Mouse (Mus musculus): ENCODE measurements at regions not wholly inside any gene's neighbourhood (a gene's known extent, or its start where the extent isn't known, plus 50 kb on each side); places are given as distances from the start of the nearest gene placed in this dataset.

- no peak for DNase-seq
Measured at GRCm38 (mm10) chr11:113032487-113033228, 250.6 kb downstream of the Sox9 start.

GRCm38 (mm10) chr11:113034911-113035310 lies 252.9 kb downstream of the Sox9 start:
- no peak for DNase-seq

GRCm38 (mm10) chr11:113037736-113038135 lies 255.7 kb downstream of the Sox9 start:
- no peak for DNase-seq

- no peak for DNase-seq
Measured at GRCm38 (mm10) chr11:113042710-113043109, 260.7 kb downstream of the Sox9 start.

GRCm38 (mm10) chr11:113046200-113047051 lies 264.4 kb downstream of the Sox9 start:
- DNase-seq, result no peak

- DNase-seq, result no peak
Measured at GRCm38 (mm10) chr11:113048158-113048557, 266.1 kb downstream of the Sox9 start.

- no peak for DNase-seq
Measured at GRCm38 (mm10) chr11:113049593-113049992, 267.6 kb downstream of the Sox9 start.

- DNase-seq, result no peak
Measured at GRCm38 (mm10) chr11:113052536-113052935, 270.5 kb downstream of the Sox9 start.

GRCm38 (mm10) chr11:113056042-113056632 lies 274.1 kb downstream of the Sox9 start:
- no peak for DNase-seq

- no peak for DNase-seq
Measured at GRCm38 (mm10) chr11:113056824-113057223, 274.8 kb downstream of the Sox9 start.

GRCm38 (mm10) chr11:113070365-113070764 lies 288.3 kb downstream of the Sox9 start:
- no peak for DNase-seq

GRCm38 (mm10) chr11:113071942-113072341 lies 289.9 kb downstream of the Sox9 start:
- DNase-seq, result no peak

GRCm38 (mm10) chr11:113074328-113074727 lies 292.3 kb downstream of the Sox9 start:
- DNase-seq, result no peak

- no peak for DNase-seq
Measured at GRCm38 (mm10) chr11:113076371-113076770, 294.3 kb downstream of the Sox9 start.

- DNase-seq, result no peak
Measured at GRCm38 (mm10) chr11:113080311-113080710, 298.3 kb downstream of the Sox9 start.

GRCm38 (mm10) chr11:113084442-113084841 lies 302.4 kb downstream of the Sox9 start:
- no peak for DNase-seq

- no peak for DNase-seq
Measured at GRCm38 (mm10) chr11:113085556-113085955, 303.5 kb downstream of the Sox9 start.

- no peak for DNase-seq
Measured at GRCm38 (mm10) chr11:113087084-113087483, 305.1 kb downstream of the Sox9 start.

- no peak for DNase-seq
Measured at GRCm38 (mm10) chr11:113089637-113090351, 307.8 kb downstream of the Sox9 start.

- no peak for DNase-seq
Measured at GRCm38 (mm10) chr11:113091901-113092568, 310.0 kb downstream of the Sox9 start.

GRCm38 (mm10) chr11:113093895-113094445 lies 311.9 kb downstream of the Sox9 start:
- DNase-seq, result no peak

- no peak for DNase-seq
Measured at GRCm38 (mm10) chr11:113095625-113096024, 313.6 kb downstream of the Sox9 start.

All from thymus, postnatal 36 days (tissue).